Mouse (Mus musculus) limb, embryonic 14.5 days (tissue): ENCODE measurements around the gene Cgnl1. TPM values are rescaled to one million over a fixed set of nuclear protein-coding genes. Genes with fewer than 3 reads are reported as not detected.

Experiments
- ATAC-seq: fragments of 200-750 bp; cut with Nextera tagmentation; 2 replicates; pipeline ENCODE4 v1.8.0; 2017; ENCODE audit warnings: low read depth, moderate number of reproducible peaks, moderate TSS enrichment; ENCODE audit not compliant: low FRiP score
- DNase-seq: peaks from one replicate; pipeline ENCODE4 v3.0.0-alpha.2; 2015; ENCODE audit warnings: low spot score
- H3K27ac ChIP-seq: fragments of 300-500 bp; sonication (generic); replicated peaks from 2 replicates; pipeline ENCODE4 v1.5.1; 2014; ENCODE audit warnings: low read depth, mild to moderate bottlenecking, low read length, moderate library complexity, mixed read lengths
- H3K27me3 ChIP-seq: fragments of 300-500 bp; sonication (generic); 2 replicates; pipeline ENCODE4 v1.6.1; 2014; ENCODE audit warnings: low read length, mixed read lengths; ENCODE audit not compliant: control insufficient read depth, insufficient read depth
- H3K36me3 ChIP-seq: fragments of 300-500 bp; sonication (generic); 2 replicates; pipeline ENCODE4 v1.6.1; 2014; ENCODE audit warnings: mild to moderate bottlenecking, low read length, moderate library complexity, mixed read lengths; ENCODE audit not compliant: control insufficient read depth, insufficient read depth
- H3K4me1 ChIP-seq: fragments of 300-500 bp; sonication (generic); 2 replicates; pipeline ENCODE4 v1.6.1; 2014; ENCODE audit warnings: antibody characterized with exemption, low read length, mixed read lengths; ENCODE audit not compliant: control insufficient read depth, insufficient read depth
- H3K4me2 ChIP-seq: fragments of 300-500 bp; sonication (generic); replicated peaks from 2 replicates; pipeline ENCODE4 v1.6.1; 2014; ENCODE audit warnings: low read depth, mild to moderate bottlenecking, low read length, moderate library complexity; ENCODE audit not compliant: severe bottlenecking
- H3K4me3 ChIP-seq: fragments of 300-500 bp; sonication (generic); replicated peaks from 2 replicates; pipeline ENCODE4 v1.5.1; 2014; ENCODE audit warnings: low read length
- H3K9ac ChIP-seq: fragments of 300-500 bp; sonication (generic); 2 replicates; pipeline ENCODE4 v1.6.1; 2014; ENCODE audit warnings: mild to moderate bottlenecking, low read depth, low read length, moderate library complexity; ENCODE audit not compliant: severe bottlenecking
- H3K9me3 ChIP-seq: fragments of 300-500 bp; sonication (generic); 2 replicates; pipeline ENCODE4 v1.6.1; 2016; ENCODE audit warnings: low read length; ENCODE audit not compliant: control insufficient read depth
- POLR2A ChIP-seq: fragments of 200-500 bp; IDR thresholded peaks from 2 replicates; pipeline ENCODE4 v1.8.0; 2012; ENCODE audit warnings: inconsistent platforms, mild to moderate bottlenecking, moderate library complexity, borderline replicate concordance; ENCODE audit not compliant: insufficient read depth, insufficient read length; ENCODE audit errors: extremely low read depth
- WGBS: fragments of 180-500 bp; shearing (Covaris S2); extraction: QIAGEN DNeasy Blood & Tissue Kit; methylation state at CpG from one replicate; pipeline ENCODE4 v1.1.7; 2014; 5-methylcytosine and 5-hydroxymethylcytosine counted together
- polyA plus RNA-seq, 2 experiments: library from polyadenylated mRNA; depleted of rRNA in 1 of 2; stranded (reverse) in 1 of 2; unstranded in 1 of 2; fragments of >200 nt; fragmentation: Nextera tagmentation in 1 of 2; extraction: Ambion mirVana in 1 of 2; gene quantifications; 2 replicates each; pipeline versions ENCODE4 v1.2.1 to v1.2.3; 2012 to 2014

Cgnl1 gene
- polyA plus RNA-seq, 2 experiments, result 12.8 to 14.3 TPM

DNA sequence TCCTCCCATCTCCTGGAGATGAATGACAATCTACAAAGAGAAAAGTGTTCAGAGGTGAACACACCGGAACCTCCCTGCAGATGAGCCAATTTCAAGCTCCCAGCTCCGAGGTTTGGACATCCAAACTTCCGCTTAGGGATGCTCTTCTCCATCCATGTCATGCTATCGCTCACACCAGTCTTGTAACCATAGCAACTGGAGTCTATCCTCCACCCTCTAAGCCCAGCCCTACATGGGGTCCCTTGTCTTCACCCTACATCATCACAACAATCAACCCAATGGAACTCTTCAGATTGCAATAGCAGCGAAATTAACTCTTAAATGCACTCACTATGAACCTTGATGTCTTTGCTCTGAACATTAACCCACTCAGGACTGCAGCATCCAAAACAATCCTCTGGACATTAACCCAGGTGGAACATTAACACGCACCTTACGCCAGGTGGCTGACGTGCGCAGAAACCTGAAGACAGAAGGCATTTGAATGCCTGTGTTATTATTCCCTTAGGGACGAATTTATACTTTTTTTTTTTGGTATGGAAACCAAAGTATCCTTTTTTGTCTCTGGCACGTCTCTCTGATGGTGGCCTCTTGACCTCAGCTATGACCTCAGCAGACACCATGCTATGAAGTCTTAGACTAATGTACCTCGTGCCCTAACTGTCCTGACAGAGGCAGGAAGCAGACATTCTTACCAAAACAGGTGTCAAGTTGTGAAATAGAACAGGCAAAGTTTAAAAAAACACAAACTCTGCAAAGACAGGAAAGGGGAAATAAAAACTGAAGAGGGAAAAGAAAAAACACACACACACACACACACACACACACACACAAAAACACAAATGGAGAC, 33.1 kb downstream of the Cgnl1 start:
- TF ChIP-seq POLR2A, result no peak
- H3K9me3 ChIP-seq, result no peaks in the 10 kb centered on the region
- 62% methylated on average over 12 of the region's 12 CpGs for WGBS

GRCm38 (mm10) chr9:71737257-71738023, 34.0 kb downstream of the Cgnl1 start:
- DNase-seq (no peak), ATAC-seq (no peak)
- Histone ChIP-seq H3K4me1 (no peaks in the 10 kb centered on the region), H3K4me3 (no peak overlapping the region), H3K27ac (no peak overlapping the region), H3K9me3 (no peaks in the 10 kb centered on the region), H3K27me3 (no peaks in the 10 kb centered on the region), H3K9ac (no peak overlapping the region), H3K4me2 (no peak overlapping the region), H3K36me3 (no peaks in the 10 kb centered on the region)
- TF ChIP-seq POLR2A, result no peak
- 78% methylated on average over 3 of the region's 3 CpGs for WGBS

More for the DNA sequence above, 33.1 kb downstream of the Cgnl1 start:
- Histone ChIP-seq H3K4me2 (no peak overlapping the region), H3K4me1 (no peaks in the 10 kb centered on the region), H3K36me3 (no peaks in the 10 kb centered on the region), H3K27me3 (no peaks in the 10 kb centered on the region), H3K27ac (no peak overlapping the region), H3K9ac (no peak overlapping the region), H3K4me3 (no peak overlapping the region)
- DNase-seq (no peak), ATAC-seq (no peak)

GRCm38 (mm10) chr9:71735886-71736285, 35.5 kb downstream of the Cgnl1 start:
- no peak overlapping the region for H3K9ac ChIP-seq
- no peaks in the 10 kb centered on the region for H3K9me3 ChIP-seq
- TF ChIP-seq POLR2A, result no peak
- H3K4me2 ChIP-seq, result no peak overlapping the region
- no peaks in the 10 kb centered on the region for H3K27me3 ChIP-seq
- no peaks in the 10 kb centered on the region for H3K36me3 ChIP-seq
- DNase-seq (no peak), ATAC-seq (no peak)
- no peak overlapping the region for H3K27ac ChIP-seq
- H3K4me3 ChIP-seq, result no peak overlapping the region
- H3K4me1 ChIP-seq, result no peaks in the 10 kb centered on the region
- 77% methylated on average over 7 of the region's 7 CpGs for WGBS

DNA sequence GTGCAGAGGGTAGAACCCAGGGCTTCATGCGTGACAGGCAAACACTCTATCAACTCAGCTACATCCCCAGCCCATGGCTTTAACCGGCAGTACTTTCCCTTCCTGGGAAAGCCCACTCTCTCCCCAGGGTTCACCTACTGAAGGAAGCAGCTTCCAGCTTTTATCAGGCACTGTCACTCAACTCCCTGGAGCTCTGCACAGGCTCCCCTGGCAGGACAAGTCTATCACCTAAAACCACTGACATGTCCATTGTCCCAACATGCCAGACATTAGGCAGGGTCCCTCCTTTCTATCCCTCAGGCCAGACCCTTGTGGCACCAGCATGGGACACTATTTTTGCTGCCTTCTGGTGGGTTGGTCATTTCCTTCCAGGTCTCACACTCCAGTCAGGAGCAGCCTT, 37.8 kb downstream of the Cgnl1 start:
- no peak for TF ChIP-seq POLR2A
- H3K9me3 ChIP-seq, result no peaks in the 10 kb centered on the region
- H3K4me3 ChIP-seq, result no peak overlapping the region
- no peaks in the 10 kb centered on the region for H3K4me1 ChIP-seq
- no peak overlapping the region for H3K27ac ChIP-seq
- WGBS, result 65% methylated on average over 2 of the region's 2 CpGs
- ATAC-seq, result no peak
- H3K4me2 ChIP-seq, result no peak overlapping the region
- no peak for DNase-seq
- H3K9ac ChIP-seq, result no peak overlapping the region
- H3K27me3 ChIP-seq, result no peaks in the 10 kb centered on the region
- H3K36me3 ChIP-seq, result no peaks in the 10 kb centered on the region

- Histone ChIP-seq H3K4me2 (no peak overlapping the region), H3K9ac (no peak overlapping the region), H3K36me3 (peaks cover 3% of the 10 kb centered on the region; the same call in 1 of the 2 replicates), H3K27me3 (no peaks in the 10 kb centered on the region), H3K4me1 (no peaks in the 10 kb centered on the region), H3K9me3 (no peaks in the 10 kb centered on the region), H3K27ac (no peak overlapping the region), H3K4me3 (no peak overlapping the region)
- DNase-seq (no peak), ATAC-seq (no peak)
- WGBS, result 77% methylated on average over 5 of the region's 5 CpGs
- TF ChIP-seq POLR2A, result no peak
Observed at GRCm38 (mm10) chr9:71728822-71729311, 42.5 kb downstream of the Cgnl1 start.
